Mouse (Mus musculus) midbrain, embryonic 14.5 days (tissue): ENCODE results near the gene Rab43. TPM values are rescaled to one million over a fixed set of nuclear protein-coding genes. Genes with fewer than 3 reads are reported as not detected.

Experiments used
- ATAC-seq: fragments of 200-750 bp; cut with Nextera tagmentation; 2 replicates; pipeline ENCODE4 v1.8.0; 2017; ENCODE audit warnings: moderate number of reproducible peaks, moderate library complexity; ENCODE audit not compliant: low FRiP score, low TSS enrichment
- DNase-seq: peaks from one replicate; pipeline ENCODE4 v3.0.0-alpha.2; 2015
- H3K27ac ChIP-seq: fragments of 300-500 bp; sonication (generic); replicated peaks from 2 replicates; pipeline ENCODE4 v1.5.1; 2014; ENCODE audit warnings: mild to moderate bottlenecking, low read depth, low read length, moderate library complexity
- H3K27me3 ChIP-seq: fragments of 300-500 bp; sonication (generic); 2 replicates; pipeline ENCODE4 v1.6.1; 2014; ENCODE audit warnings: low read length, control low read depth, mixed read lengths; ENCODE audit not compliant: control insufficient read depth, insufficient read depth
- H3K36me3 ChIP-seq: fragments of 300-500 bp; sonication (generic); 2 replicates; pipeline ENCODE4 v1.6.1; 2014; ENCODE audit warnings: low read length, control low read depth; ENCODE audit not compliant: control insufficient read depth, insufficient read depth
- H3K4me1 ChIP-seq: fragments of 300-500 bp; sonication (generic); 2 replicates; pipeline ENCODE4 v1.6.1; 2014; ENCODE audit warnings: mild to moderate bottlenecking, antibody characterized with exemption, low read length, control low read depth; ENCODE audit not compliant: control insufficient read depth, insufficient read depth
- H3K4me2 ChIP-seq: fragments of 300-500 bp; sonication (generic); 2 replicates; pipeline ENCODE4 v1.6.1; 2014; ENCODE audit warnings: mild to moderate bottlenecking, low read length, moderate library complexity
- H3K4me3 ChIP-seq: fragments of 300-500 bp; sonication (generic); replicated peaks from 2 replicates; pipeline ENCODE4 v1.5.1; 2014; ENCODE audit warnings: low read depth, low read length
- H3K9ac ChIP-seq: fragments of 300-500 bp; sonication (generic); replicated peaks from 2 replicates; pipeline ENCODE4 v1.6.1; 2014; ENCODE audit warnings: mild to moderate bottlenecking, low read length, moderate library complexity
- H3K9me3 ChIP-seq: fragments of 300-500 bp; sonication (generic); 2 replicates; pipeline ENCODE4 v1.6.1; 2016; ENCODE audit warnings: low read length, control low read depth, mixed read lengths; ENCODE audit not compliant: control insufficient read depth
- WGBS: fragments of 180-500 bp; shearing (Covaris S2); extraction: QIAGEN DNeasy Blood & Tissue Kit; methylation state at CpG from one replicate; pipeline ENCODE4 v1.1.7; 2014; 5-methylcytosine and 5-hydroxymethylcytosine counted together
- polyA plus RNA-seq: library from polyadenylated mRNA; unstranded; fragments of >200 nt; fragmentation: Nextera tagmentation; extraction: Ambion mirVana; gene quantifications from 2 replicates; pipeline ENCODE4 v1.2.1, GENCODE M21; 2014

The Rab43 gene
- polyA plus RNA-seq, 1 experiment from 2014 or later: 9.2 TPM

DNA sequence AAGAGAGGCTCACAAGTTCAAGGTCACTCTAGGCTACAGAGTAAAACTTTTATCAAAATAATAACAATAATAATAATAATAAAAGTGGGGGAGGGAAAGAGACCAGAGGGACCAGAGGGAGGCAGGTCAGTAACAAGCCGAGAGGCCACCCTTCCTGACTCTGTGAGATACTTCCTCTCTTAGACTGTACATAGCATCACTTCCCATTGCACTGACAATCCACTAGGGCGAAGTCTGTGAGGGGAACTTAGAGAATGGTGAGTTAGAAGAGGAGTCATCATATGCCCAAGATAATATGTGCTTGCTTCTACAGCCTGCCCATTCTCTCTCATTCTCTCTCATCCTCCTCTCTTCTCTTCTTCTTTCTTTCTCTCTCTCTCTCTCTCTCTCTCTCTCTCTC is 5.9 kb downstream of the Rab43 start:
- 90% methylated on average over 2 of the region's 2 CpGs for WGBS
- DNase-seq: no peak
- 0 out of 2 replicates have a peak, but pooled peaks cover 2% of the 10 kb centered on the region for H3K36me3 ChIP-seq
- H3K4me3 ChIP-seq: no peak overlapping the region
- no peak for ATAC-seq
- no peak overlapping the region for H3K9ac ChIP-seq
- no peaks in the 10 kb centered on the region for H3K27me3 ChIP-seq
- no peak overlapping the region for H3K4me2 ChIP-seq
- no peak overlapping the region for H3K27ac ChIP-seq
- H3K4me1 ChIP-seq: peaks cover 6% of the 10 kb centered on the region; the same call in 1 of the 2 replicates
- no peaks in the 10 kb centered on the region for H3K9me3 ChIP-seq

DNA sequence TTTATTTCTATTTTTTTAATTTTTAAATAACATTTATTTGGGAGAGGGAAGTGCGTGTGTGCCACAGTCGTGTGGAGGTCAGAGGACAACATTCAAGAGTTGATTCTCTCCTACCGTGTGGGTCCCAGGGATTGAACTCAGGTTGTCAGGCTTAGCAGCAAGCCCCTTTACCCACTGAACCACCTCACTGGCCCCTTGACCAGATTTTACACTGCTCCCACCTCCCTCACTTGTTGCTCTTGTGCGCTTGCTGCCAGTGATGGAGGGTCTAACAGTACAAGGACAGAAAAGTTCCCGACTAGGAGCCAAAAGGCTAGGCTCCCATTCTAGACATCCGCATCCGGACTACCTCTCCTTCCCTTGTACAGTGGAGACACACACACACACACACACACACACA is 6.5 kb downstream of the Rab43 start:
- ATAC-seq (no peak), DNase-seq (no peak)
- Histone ChIP-seq H3K4me1 (0 out of 2 replicates have a peak, but pooled peaks cover under 1% of the 10 kb centered on the region), H3K27me3 (no peaks in the 10 kb centered on the region), H3K4me3 (no peak overlapping the region), H3K9ac (no peak overlapping the region), H3K27ac (no peak overlapping the region), H3K4me2 (no peak overlapping the region), H3K36me3 (0 out of 2 replicates have a peak, but pooled peaks cover 2% of the 10 kb centered on the region), H3K9me3 (no peaks in the 10 kb centered on the region)
- 92% methylated on average over 7 of the region's 7 CpGs for whole genome bisulfite sequencing

DNA sequence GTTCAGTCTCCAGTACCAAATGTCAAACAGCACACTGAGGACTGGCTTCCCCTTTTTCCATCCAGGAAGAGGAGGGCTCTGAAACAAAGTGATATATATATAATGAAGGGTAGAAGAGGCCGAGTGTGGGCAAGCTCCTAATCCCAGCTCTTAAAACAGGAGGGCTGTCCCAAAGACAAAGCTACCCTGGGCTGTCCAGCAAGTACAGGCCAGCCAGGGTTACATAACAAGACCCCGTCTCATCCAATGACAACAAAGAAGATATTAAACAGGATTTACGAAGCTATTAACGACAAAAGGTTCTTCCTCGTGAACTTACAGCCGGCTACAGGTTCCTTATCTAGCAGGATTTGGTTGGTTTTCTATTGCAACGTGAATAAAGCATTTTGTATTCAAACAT is 7.1 kb downstream of the Rab43 start:
- WGBS: 76% methylated on average over 7 of the region's 7 CpGs
- Histone ChIP-seq H3K27me3 (no peaks in the 10 kb centered on the region), H3K4me1 (no peaks in the 10 kb centered on the region), H3K9me3 (no peaks in the 10 kb centered on the region), H3K4me3 (no peak overlapping the region), H3K36me3 (0 out of 2 replicates have a peak, but pooled peaks cover 2% of the 10 kb centered on the region), H3K9ac (no peak overlapping the region), H3K4me2 (no peak overlapping the region), H3K27ac (no peak overlapping the region)
- DNase-seq (no peak), ATAC-seq (no peak)

DNA sequence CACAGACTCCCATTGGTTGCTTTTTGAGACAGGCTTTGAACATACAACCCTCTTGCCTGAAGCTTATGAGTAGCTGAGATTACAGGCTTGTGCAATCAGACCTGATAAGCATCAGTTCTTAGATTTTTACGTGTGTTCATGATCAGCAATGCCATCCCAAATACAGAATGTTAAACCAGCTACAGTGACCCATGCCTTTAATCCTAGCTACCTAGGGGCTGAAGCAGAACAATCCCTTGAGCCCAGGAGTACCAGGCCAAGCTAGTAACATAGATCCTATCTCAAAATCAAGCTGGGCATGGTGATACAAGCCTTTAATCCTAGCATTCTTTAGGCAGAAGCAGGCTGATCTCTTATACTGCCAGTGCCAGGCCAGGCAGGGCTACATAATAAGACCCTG is 7.9 kb downstream of the Rab43 start:
- no peak for ATAC-seq
- Histone ChIP-seq H3K4me1 (no peaks in the 10 kb centered on the region), H3K4me3 (no peak overlapping the region), H3K4me2 (no peak overlapping the region), H3K27ac (no peak overlapping the region), H3K9ac (no peak overlapping the region), H3K36me3 (0 out of 2 replicates have a peak, but pooled peaks cover 2% of the 10 kb centered on the region), H3K9me3 (no peaks in the 10 kb centered on the region), H3K27me3 (no peaks in the 10 kb centered on the region)
- DNase-seq: no peak
- WGBS: 90% methylated on average over 1 of the region's 1 CpGs

DNA sequence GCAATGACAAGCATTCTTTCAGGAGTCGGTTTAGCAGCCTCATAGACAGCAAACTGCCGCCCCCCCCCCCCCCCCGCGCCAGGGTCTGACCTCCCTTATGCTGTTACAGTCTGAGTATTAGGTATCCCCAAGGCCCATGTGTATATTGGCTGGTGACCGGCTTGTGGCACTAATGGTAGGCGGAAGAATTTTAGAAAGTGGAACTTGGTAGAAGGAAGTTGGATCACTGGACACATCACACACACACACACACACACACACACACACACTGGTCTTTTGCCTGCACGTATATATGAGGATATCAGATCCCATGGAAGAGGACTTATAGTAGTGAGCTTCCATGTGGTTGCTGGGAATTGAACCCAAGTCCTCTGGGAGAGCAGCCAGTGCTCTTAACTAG is 9.5 kb downstream of the Rab43 start:
- H3K4me1 ChIP-seq: no peaks in the 10 kb centered on the region
- 87% methylated on average over 7 of the region's 7 CpGs for WGBS

DNA sequence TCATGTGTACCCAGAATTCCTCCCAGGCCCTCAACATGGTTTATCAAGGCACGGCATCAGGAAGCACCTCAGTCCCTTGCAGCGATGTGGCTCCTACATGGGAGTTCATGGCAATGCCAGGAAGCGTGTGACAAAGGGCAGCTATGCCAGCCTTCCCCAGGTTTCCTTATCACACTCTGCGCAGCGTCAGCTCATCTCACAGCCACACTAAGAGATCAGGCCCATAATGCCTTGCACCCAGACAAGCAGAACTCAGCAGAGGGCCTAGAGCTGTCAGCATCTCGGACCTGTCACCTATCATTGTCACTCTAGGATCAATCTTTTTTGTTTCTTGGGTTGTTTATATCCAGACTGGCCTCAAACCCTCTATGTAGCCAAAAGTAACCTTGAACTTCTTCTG is 12.4 kb downstream of the Rab43 start:
- Histone ChIP-seq H3K9me3 (no peaks in the 10 kb centered on the region), H3K36me3 (0 out of 2 replicates have a peak, but pooled peaks cover 2% of the 10 kb centered on the region), H3K27me3 (no peaks in the 10 kb centered on the region), H3K4me1 (no peaks in the 10 kb centered on the region), H3K9ac (no peak overlapping the region), H3K4me2 (no peak overlapping the region), H3K27ac (no peak overlapping the region), H3K4me3 (no peak overlapping the region)
- ATAC-seq: no peak
- 93% methylated on average over 6 of the region's 6 CpGs for WGBS
- DNase-seq: no peak

More for the DNA sequence above, 9.5 kb downstream of the Rab43 start:
- Histone ChIP-seq H3K4me2 (no peak overlapping the region), H3K9me3 (no peaks in the 10 kb centered on the region), H3K36me3 (0 out of 2 replicates have a peak, but pooled peaks cover 2% of the 10 kb centered on the region), H3K27ac (no peak overlapping the region), H3K9ac (no peak overlapping the region), H3K27me3 (no peaks in the 10 kb centered on the region), H3K4me3 (no peak overlapping the region)
- no peak for ATAC-seq
- no peak for DNase-seq

DNA sequence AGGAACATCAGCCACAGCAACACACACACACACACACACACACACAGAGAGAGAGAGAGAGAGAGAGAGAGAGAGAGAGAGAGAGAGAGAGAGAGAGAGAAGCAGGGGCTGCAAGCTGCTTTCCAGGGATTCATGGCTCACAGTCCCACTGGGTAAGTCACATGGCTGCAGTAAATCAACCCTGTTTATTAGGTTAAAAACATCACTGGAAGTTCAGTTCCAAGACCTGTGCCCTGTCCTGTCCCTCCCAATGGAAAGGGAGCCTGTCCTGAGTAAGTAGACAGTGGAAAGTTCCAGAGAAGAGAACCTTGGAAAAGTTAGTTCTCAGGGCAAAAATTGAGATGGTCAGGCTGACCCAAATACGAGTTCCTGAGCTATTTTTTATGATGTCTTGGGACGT is 14.6 kb downstream of the Rab43 start:
- no peaks in the 10 kb centered on the region for H3K27me3 ChIP-seq
- 51% methylated on average over 2 of the region's 2 CpGs for WGBS
- H3K4me2 ChIP-seq: no peak overlapping the region
- H3K4me3 ChIP-seq: no peak overlapping the region
- no peak overlapping the region for H3K9ac ChIP-seq
- H3K27ac ChIP-seq: no peak overlapping the region
- peaks cover 11% of the 10 kb centered on the region for H3K36me3 ChIP-seq
- H3K9me3 ChIP-seq: no peaks in the 10 kb centered on the region
- ATAC-seq (no peak), DNase-seq (no peak)
- no peaks in the 10 kb centered on the region for H3K4me1 ChIP-seq

DNA sequence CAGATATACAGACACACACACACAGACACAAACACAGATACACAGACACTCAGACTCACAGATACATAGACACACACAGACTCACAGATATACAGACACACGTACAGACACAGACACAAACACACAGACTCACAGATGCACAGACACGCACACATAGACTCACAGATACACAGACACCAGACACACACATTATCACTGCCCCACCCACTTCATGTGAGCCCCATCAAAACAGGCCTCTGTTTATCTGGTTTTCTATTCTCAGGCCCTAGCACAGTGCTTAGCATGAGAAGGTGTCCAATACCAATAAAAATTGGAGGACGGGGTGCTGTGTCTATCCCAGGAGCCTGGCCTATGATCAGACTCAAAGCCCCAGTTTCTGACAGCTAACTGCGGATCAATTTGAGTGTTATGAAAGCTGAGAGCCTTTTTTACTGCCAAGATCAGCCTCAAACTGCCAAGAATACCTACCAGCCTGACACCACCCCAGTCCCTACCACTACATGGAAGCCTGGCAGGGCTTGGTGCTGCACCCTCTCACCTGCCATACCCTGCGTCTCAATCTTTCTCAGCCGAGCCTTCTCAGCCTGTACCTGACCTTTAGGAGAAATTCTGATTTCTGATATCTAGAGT is 15.6 kb downstream of the Rab43 start:
- Histone ChIP-seq H3K4me3 (no peak overlapping the region), H3K27me3 (no peaks in the 10 kb centered on the region), H3K4me2 (no peak overlapping the region), H3K9ac (no peak overlapping the region), H3K9me3 (no peaks in the 10 kb centered on the region), H3K27ac (no peak overlapping the region), H3K36me3 (peaks cover 15% of the 10 kb centered on the region), H3K4me1 (no peaks in the 10 kb centered on the region)
- ATAC-seq (no peak), DNase-seq (no peak)
- WGBS: 89% methylated on average over 6 of the region's 6 CpGs

DNA sequence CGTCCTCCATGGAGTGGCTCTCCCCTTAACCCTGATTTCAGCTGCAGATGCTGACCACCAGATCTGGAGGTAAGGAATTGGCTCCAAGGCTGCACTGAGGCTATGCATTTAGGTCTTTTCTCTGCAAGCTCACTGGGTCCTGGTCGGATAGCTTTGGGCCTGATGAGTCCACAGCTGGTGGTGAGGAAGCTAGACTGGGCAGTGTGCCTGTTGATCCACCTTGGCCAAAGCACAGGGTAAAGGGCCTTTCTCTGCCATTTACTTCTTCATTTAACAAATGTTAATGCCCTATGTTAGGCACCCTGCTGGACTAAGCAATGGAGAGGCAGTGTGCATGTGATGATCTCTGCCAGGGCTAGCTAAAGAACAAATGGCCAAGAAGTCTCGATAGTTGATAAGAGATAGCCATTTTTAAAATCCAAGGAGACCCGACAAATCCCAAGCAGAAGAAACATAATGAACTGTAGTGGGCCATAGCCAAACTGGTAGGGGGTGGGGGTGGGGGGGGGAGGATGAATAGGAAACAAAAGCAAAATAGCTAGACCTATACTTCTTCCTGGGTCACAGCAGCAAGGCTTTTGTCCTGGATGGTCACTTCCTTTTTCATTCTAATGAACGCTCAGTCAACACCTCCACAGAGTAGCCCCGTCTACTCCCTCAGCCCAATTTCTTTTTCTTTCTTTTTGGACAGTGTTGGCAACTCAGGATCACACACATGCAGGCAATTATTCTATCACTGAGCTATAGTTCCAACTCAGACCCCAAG is 16.4 kb downstream of the Rab43 start:
- no peaks in the 10 kb centered on the region for H3K9me3 ChIP-seq
- no peak for DNase-seq
- 58% methylated on average over 6 of the region's 6 CpGs for WGBS
- H3K36me3 ChIP-seq: peaks cover 18% of the 10 kb centered on the region
- no peak overlapping the region for H3K4me3 ChIP-seq
- no peak for ATAC-seq
- H3K27ac ChIP-seq: no peak overlapping the region
- no peaks in the 10 kb centered on the region for H3K4me1 ChIP-seq
- no peak overlapping the region for H3K4me2 ChIP-seq
- H3K9ac ChIP-seq: no peak overlapping the region
- no peaks in the 10 kb centered on the region for H3K27me3 ChIP-seq
